Comparison of ENCODE assay signal across 16 mouse cellular contexts in the genomic region with DNA sequence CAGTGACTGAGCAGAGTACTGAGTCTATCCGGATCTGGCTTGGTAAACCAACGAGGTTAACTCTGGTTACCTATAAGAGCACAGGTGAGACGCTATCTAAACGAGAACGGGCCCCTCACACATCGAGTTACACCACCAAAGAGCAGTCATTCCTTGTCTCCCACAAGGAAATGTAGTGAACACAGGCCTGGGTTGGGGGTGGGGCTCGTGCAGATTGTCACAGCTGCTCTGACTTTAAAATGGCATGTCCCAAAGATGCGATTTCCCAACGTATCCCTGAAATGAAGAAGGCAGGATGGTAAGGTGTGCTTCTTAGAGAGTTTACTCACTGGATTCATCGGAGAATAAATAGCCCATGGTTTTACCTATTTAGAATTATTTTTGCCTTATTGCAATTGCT.
"Had no signal": no experiment of that assay in that cellular context is flagged by ENCODE, and none has a peak within 500 bp of the region (broad histone marks: within the 10 kb centered on the region; RNA-seq: fewer than 3 reads in every experiment).

No protein-coding gene starts in this region.

- DNase-seq: retina, postnatal 1 day; right cerebral cortex, adult 18-20 months; right cerebral cortex, postnatal 14 days; right cerebral cortex, postnatal 25 days; right cerebral cortex, postnatal 4 days; spleen, adult 18-20 months; thymus, adult 18-20 months; thymus, adult 2 months; thymus, postnatal 14 days; thymus, postnatal 25 days; thymus, postnatal 36 days; thymus, postnatal 4 days had no signal

- H3K36me3 ChIP-seq: neural tube, embryonic 13.5 days; neural tube, embryonic 15.5 days; stomach, embryonic 15.5 days had no signal

- H3K9ac ChIP-seq: neural tube, embryonic 13.5 days; neural tube, embryonic 15.5 days; stomach, embryonic 15.5 days had no signal

- H3K9me3 ChIP-seq: neural tube, embryonic 13.5 days; neural tube, embryonic 15.5 days; stomach, embryonic 15.5 days had no signal

- H3K4me3 ChIP-seq: neural tube, embryonic 13.5 days; neural tube, embryonic 15.5 days; stomach, embryonic 15.5 days had no signal

- H3K4me2 ChIP-seq: neural tube, embryonic 13.5 days; neural tube, embryonic 15.5 days; stomach, embryonic 15.5 days had no signal

- H3K27me3 ChIP-seq: neural tube, embryonic 13.5 days; neural tube, embryonic 15.5 days; stomach, embryonic 15.5 days had no signal

- H3K4me1 ChIP-seq: neural tube, embryonic 13.5 days; neural tube, embryonic 15.5 days; stomach, embryonic 15.5 days had no signal

- H3K27ac ChIP-seq: neural tube, embryonic 13.5 days; neural tube, embryonic 15.5 days; stomach, embryonic 15.5 days; stomach, postnatal 0 days had no signal
